ENCODE assay signal across 31 mouse cellular contexts in genomic region chr9:65115891-65116290, GRCm38 (mm10). TPM values are rescaled to one million over a fixed set of nuclear protein-coding genes. Genes with fewer than 3 reads are reported as not detected.
DNase-seq lines count a peak whose midpoint lies in the region; ATAC-seq lines count a peak whose summit lies in the region.
"Had no signal": no experiment of that assay in that cellular context is flagged by ENCODE, and none has a peak within 500 bp of the region (broad histone marks: within the 10 kb centered on the region; RNA-seq: fewer than 3 reads in every experiment).

No protein-coding gene starts in this region.

- no peaks in the 10 kb centered on the region for H3K9me3 ChIP-seq in embryonic facial prominence, embryonic 14.5 days (ENCODE audit: control insufficient read depth, low read length)
- no peaks in the 10 kb centered on the region for H3K9me3 ChIP-seq in embryonic facial prominence, embryonic 10.5 days
- H3K9me3 ChIP-seq in heart, embryonic 14.5 days (ENCODE audit: control insufficient read depth, low read length) = no peaks in the 10 kb centered on the region
- H3K9me3 ChIP-seq: hindbrain, embryonic 13.5 days; limb, embryonic 10.5 days; limb, embryonic 15.5 days; liver, embryonic 13.5 days; midbrain, embryonic 12.5 days; neural tube, embryonic 13.5 days had no signal

- peak; percentile 35 for DNase-seq in embryonic facial prominence, embryonic 14.5 days (ENCODE audit: low spot score)
- no peak for DNase-seq in embryonic facial prominence, embryonic 10.5 days (ENCODE audit: low spot score)
- DNase-seq in heart, adult 18-20 months = peak; percentile 34 to 52
- DNase-seq in heart, postnatal 36 days = no peak
- peak; percentile 71 for DNase-seq in skeletal muscle tissue, adult 2 months (ENCODE audit: low read depth, low spot score)
- DNase-seq in spleen, adult 12 weeks (ENCODE audit: low spot score) = no peak
- DNase-seq: adrenal gland, adult 8-10 months; cerebellum, adult 2 months; cerebellum, postnatal 14 days; gastrocnemius, postnatal 25 days; kidney, adult 9 months; kidney, postnatal 10 days; layer of hippocampus, adult 9-11 months; liver, embryonic 13.5 days; lung, adult 18-20 months; lung, postnatal 4 days; right cerebral cortex, postnatal 4 days; thymus, postnatal 4 days had no signal

- H3K27ac ChIP-seq in embryonic facial prominence, embryonic 14.5 days (replicated peaks; ENCODE audit: low read depth, low read length) = no peak overlapping the region
- H3K27ac ChIP-seq in embryonic facial prominence, embryonic 10.5 days (replicated peaks) = no peak overlapping the region
- peak overlapping the region; percentile 23 to 72 for H3K27ac ChIP-seq in heart, embryonic 14.5 days (replicated peaks in 1 of 2; ENCODE audit: control insufficient read depth in 1 of 2, insufficient read depth in 1 of 2, low read depth in 2 of 2, low read length in 2 of 2)
- H3K27ac ChIP-seq: hindbrain, embryonic 13.5 days; limb, embryonic 10.5 days; limb, embryonic 15.5 days; liver, embryonic 13.5 days; midbrain, embryonic 12.5 days; neural tube, embryonic 13.5 days had no signal

- no peak overlapping the region for H3K9ac ChIP-seq in embryonic facial prominence, embryonic 14.5 days (ENCODE audit: low read depth, low read length)
- H3K9ac ChIP-seq in heart, embryonic 14.5 days (ENCODE audit: low read length) = no peak overlapping the region; the same call in 1 of the 2 replicates
- H3K9ac ChIP-seq: hindbrain, embryonic 13.5 days; limb, embryonic 15.5 days; liver, embryonic 13.5 days; midbrain, embryonic 12.5 days; neural tube, embryonic 13.5 days had no signal

- intact Hi-C loops in heart, postnatal 36 days (cut with DNase I) = no loop called here

- ATAC-seq in embryonic facial prominence, embryonic 14.5 days (ENCODE audit: low read depth) = no peak
- no peak for ATAC-seq in heart, embryonic 14.5 days (ENCODE audit: insufficient number of reproducible peaks, insufficient read depth, low FRiP score, low read depth)
- ATAC-seq: forebrain, embryonic 14.5 days; intestine, embryonic 16.5 days; lung, postnatal 0 days had no signal

- WGBS in embryonic facial prominence, embryonic 14.5 days = 63% methylated on average over 2 of the region's 2 CpGs
- 65% methylated on average over 2 of the region's 2 CpGs for WGBS in embryonic facial prominence, embryonic 10.5 days
- 27% methylated on average over 2 of the region's 2 CpGs for WGBS in heart, embryonic 14.5 days

- H3K4me2 ChIP-seq in embryonic facial prominence, embryonic 14.5 days (ENCODE audit: low read depth, low read length) = no peak overlapping the region
- no peak overlapping the region; the same call in 1 of the 2 replicates for H3K4me2 ChIP-seq in heart, embryonic 14.5 days (ENCODE audit: low read length)
- H3K4me2 ChIP-seq: hindbrain, embryonic 13.5 days; limb, embryonic 15.5 days; liver, embryonic 13.5 days; midbrain, embryonic 12.5 days; neural tube, embryonic 13.5 days had no signal

- no peaks in the 10 kb centered on the region for H3K27me3 ChIP-seq in embryonic facial prominence, embryonic 14.5 days (replicated peaks; ENCODE audit: control insufficient read depth, insufficient read depth, low read length)
- peaks cover 8% of the 10 kb centered on the region for H3K27me3 ChIP-seq in embryonic facial prominence, embryonic 10.5 days (replicated peaks; ENCODE audit: low read depth, poor library complexity, severe bottlenecking)
- no peaks in the 10 kb centered on the region for H3K27me3 ChIP-seq in heart, embryonic 14.5 days (ENCODE audit: control insufficient read depth, insufficient read depth, low read length)
- H3K27me3 ChIP-seq: hindbrain, embryonic 13.5 days; limb, embryonic 15.5 days; midbrain, embryonic 12.5 days; neural tube, embryonic 13.5 days had no signal

- no peaks in the 10 kb centered on the region for H3K4me1 ChIP-seq in embryonic facial prominence, embryonic 14.5 days (ENCODE audit: control insufficient read depth, insufficient read depth, low read length)
- H3K4me1 ChIP-seq in embryonic facial prominence, embryonic 10.5 days = no peaks in the 10 kb centered on the region
- peaks cover 4 to 10% of the 10 kb centered on the region in 2 experiments; a peak in 2 of 4 replicates for H3K4me1 ChIP-seq in heart, embryonic 14.5 days (ENCODE audit: control insufficient read depth in 2 of 2, insufficient read depth in 2 of 2, low read length in 2 of 2)
- H3K4me1 ChIP-seq: limb, embryonic 10.5 days; limb, embryonic 15.5 days had no signal

- peaks cover 54% of the 10 kb centered on the region for H3K36me3 ChIP-seq in embryonic facial prominence, embryonic 14.5 days (ENCODE audit: control insufficient read depth, insufficient read depth, low read length)
- H3K36me3 ChIP-seq in embryonic facial prominence, embryonic 10.5 days (replicated peaks) = peaks cover 29% of the 10 kb centered on the region
- 0 out of 2 replicates have a peak, but pooled peaks cover 5% of the 10 kb centered on the region for H3K36me3 ChIP-seq in heart, embryonic 14.5 days (ENCODE audit: control insufficient read depth, insufficient read depth, low read length)
- H3K36me3 ChIP-seq: liver, embryonic 13.5 days had no signal

- no peak overlapping the region for H3K4me3 ChIP-seq in embryonic facial prominence, embryonic 14.5 days (ENCODE audit: low read depth, low read length)
- H3K4me3 ChIP-seq in embryonic facial prominence, embryonic 10.5 days = no peak overlapping the region
- no peak overlapping the region for H3K4me3 ChIP-seq in heart, embryonic 14.5 days (ENCODE audit: control insufficient read depth in 1 of 2, insufficient read depth in 1 of 2, low read depth in 1 of 2, low read length in 2 of 2)
- H3K4me3 ChIP-seq: hindbrain, embryonic 13.5 days; limb, embryonic 10.5 days; limb, embryonic 15.5 days; liver, embryonic 13.5 days; megakaryocyte, embryonic 14.5 days; midbrain, embryonic 12.5 days; neural tube, embryonic 13.5 days had no signal

RNA-seq across cellular contexts. Expression of gene Igdcc4, which starts 14.6 kb away (rescaled TPM):
- 55.6 and 58.5 TPM in 2 replicates for polyA plus RNA-seq in embryonic facial prominence, embryonic 14.5 days (2014; fragmentation: Nextera tagmentation; extraction: Ambion mirVana)
- 9.7 and 11.5 TPM in 2 replicates for polyA plus RNA-seq in embryonic facial prominence, embryonic 10.5 days (2016; fragmentation: Nextera tagmentation; extraction: Ambion mirVana)
- total RNA-seq in heart, adult 18-20 months (2021) = 10 to 100 TPM; 12.3 to 13.8 TPM
- 10 to 100 TPM in 1 of 2 experiments, 1 to 10 TPM in 1; 9.8 to 10.7 TPM for total RNA-seq in heart, postnatal 36 days (2021)
- polyA plus RNA-seq in heart, embryonic 14.5 days (2014; fragmentation: Nextera tagmentation; extraction: Ambion mirVana) = 12.3 and 15.7 TPM in 2 replicates

RNA-seq across cellular contexts. Expression of gene Igdcc3, which starts 25.1 kb away (rescaled TPM):
- polyA plus RNA-seq in embryonic facial prominence, embryonic 14.5 days (2014; fragmentation: Nextera tagmentation; extraction: Ambion mirVana) = 1.1 and 1.4 TPM in 2 replicates
- polyA plus RNA-seq in embryonic facial prominence, embryonic 10.5 days (2016; fragmentation: Nextera tagmentation; extraction: Ambion mirVana) = 167 and 281 TPM in 2 replicates
- under 1 TPM; 0.15 to 0.18 TPM for total RNA-seq in heart, adult 18-20 months (2021)
- total RNA-seq in heart, postnatal 36 days (2021) = under 1 TPM in 1 of 2 experiments, not detected in 1; 0.08 TPM
- polyA plus RNA-seq in heart, embryonic 14.5 days (2014; fragmentation: Nextera tagmentation; extraction: Ambion mirVana) = 0.36 and 0.63 TPM in 2 replicates
- polyA plus RNA-seq: C2C12; large intestine, adult 2 months; thymus, postnatal 0 days had no signal

Comparison
In these comparisons a context has a peak if more than half of its experiments do, and no peak if none do; other contexts are left out.
1. DNase-seq: peak in embryonic facial prominence, embryonic 14.5 days (single experiment), heart, adult 18-20 months (2 of 2) and skeletal muscle tissue, adult 2 months (single experiment); none in embryonic facial prominence, embryonic 10.5 days (single experiment), heart, postnatal 36 days (0 of 2) and spleen, adult 12 weeks (single experiment).
2. RNA of gene Igdcc3, which starts 25.1 kb away (polyA plus RNA-seq): 167 to 281 TPM in embryonic facial prominence, embryonic 10.5 days; 1.1 to 1.4 TPM in embryonic facial prominence, embryonic 14.5 days and 0.36 to 0.63 TPM in heart, embryonic 14.5 days; every median in the first group is over 10 times any median in the second.
3. H3K27ac ChIP-seq: peak in heart, embryonic 14.5 days (2 of 2); none in embryonic facial prominence, embryonic 14.5 days (single experiment) and embryonic facial prominence, embryonic 10.5 days (single experiment).